Mouse (Mus musculus): ENCODE measurements around the gene Gpr18. TPM values are rescaled to one million over a fixed set of nuclear protein-coding genes. Genes with fewer than 3 reads are reported as not detected.

Gpr18 gene
- total RNA-seq, 1 experiment from 2014 or later: 31.4 TPM

GRCm38 (mm10) chr14:121929243-121929951, 13.8 kb upstream of the Gpr18 start:
- ATAC-seq (replicated peaks; ENCODE audit: insufficient number of reproducible peaks, low FRiP score, low TSS enrichment, poor library complexity, severe bottlenecking): peak; percentile 56

- 0 out of 2 replicates have a peak, but pooled peaks have one; percentile 12 for ATAC-seq (replicated peaks; ENCODE audit: insufficient number of reproducible peaks, low FRiP score, low TSS enrichment, poor library complexity, severe bottlenecking)
Observed at GRCm38 (mm10) chr14:121928375-121929137, 13.0 kb upstream of the Gpr18 start.

GRCm38 (mm10) chr14:121927451-121927850, 11.9 kb upstream of the Gpr18 start:
- ATAC-seq (replicated peaks; ENCODE audit: insufficient number of reproducible peaks, low FRiP score, low TSS enrichment, poor library complexity, severe bottlenecking): no peak

GRCm38 (mm10) chr14:121926901-121927300, 11.3 kb upstream of the Gpr18 start:
- ATAC-seq (replicated peaks; ENCODE audit: insufficient number of reproducible peaks, low FRiP score, low TSS enrichment, poor library complexity, severe bottlenecking): no peak

GRCm38 (mm10) chr14:121924876-121925275, 9.3 kb upstream of the Gpr18 start:
- no peak for ATAC-seq (replicated peaks; ENCODE audit: insufficient number of reproducible peaks, low FRiP score, low TSS enrichment, poor library complexity, severe bottlenecking)

- ATAC-seq (replicated peaks; ENCODE audit: insufficient number of reproducible peaks, low FRiP score, low TSS enrichment, poor library complexity, severe bottlenecking): no peak
Observed at GRCm38 (mm10) chr14:121922731-121923130, 7.2 kb upstream of the Gpr18 start.

GRCm38 (mm10) chr14:121922016-121922415, 6.4 kb upstream of the Gpr18 start:
- ATAC-seq (replicated peaks; ENCODE audit: insufficient number of reproducible peaks, low FRiP score, low TSS enrichment, poor library complexity, severe bottlenecking): no peak

GRCm38 (mm10) chr14:121920511-121921124, 5.0 kb upstream of the Gpr18 start:
- ATAC-seq (replicated peaks; ENCODE audit: insufficient number of reproducible peaks, low FRiP score, low TSS enrichment, poor library complexity, severe bottlenecking): no peak

- no peak for ATAC-seq (replicated peaks; ENCODE audit: insufficient number of reproducible peaks, low FRiP score, low TSS enrichment, poor library complexity, severe bottlenecking)
Observed at GRCm38 (mm10) chr14:121919752-121920151, 4.2 kb upstream of the Gpr18 start.

GRCm38 (mm10) chr14:121918266-121918665, 2.7 kb upstream of the Gpr18 start:
- ATAC-seq (replicated peaks; ENCODE audit: insufficient number of reproducible peaks, low FRiP score, low TSS enrichment, poor library complexity, severe bottlenecking): no peak

GRCm38 (mm10) chr14:121916311-121917094, 922 bp upstream of the Gpr18 start:
- ATAC-seq (replicated peaks; ENCODE audit: insufficient number of reproducible peaks, low FRiP score, low TSS enrichment, poor library complexity, severe bottlenecking): peak; percentile 59

GRCm38 (mm10) chr14:121915143-121915542, 438 bp downstream of the Gpr18 start:
- ATAC-seq (replicated peaks; ENCODE audit: insufficient number of reproducible peaks, low FRiP score, low TSS enrichment, poor library complexity, severe bottlenecking): no peak

- no peak; the same call in 1 of the 2 replicates for ATAC-seq (replicated peaks; ENCODE audit: insufficient number of reproducible peaks, low FRiP score, low TSS enrichment, poor library complexity, severe bottlenecking)
Observed at GRCm38 (mm10) chr14:121912501-121912900, 3.1 kb downstream of the Gpr18 start.

- ATAC-seq (replicated peaks; ENCODE audit: insufficient number of reproducible peaks, low FRiP score, low TSS enrichment, poor library complexity, severe bottlenecking): no peak
Observed at GRCm38 (mm10) chr14:121909868-121910267, 5.7 kb downstream of the Gpr18 start.

- peak; percentile 56 for ATAC-seq (replicated peaks; ENCODE audit: insufficient number of reproducible peaks, low FRiP score, low TSS enrichment, poor library complexity, severe bottlenecking)
Observed at GRCm38 (mm10) chr14:121906992-121907681, 8.4 kb downstream of the Gpr18 start.

GRCm38 (mm10) chr14:121906341-121906991, 9.1 kb downstream of the Gpr18 start:
- ATAC-seq (replicated peaks; ENCODE audit: insufficient number of reproducible peaks, low FRiP score, low TSS enrichment, poor library complexity, severe bottlenecking): peak; percentile 63

GRCm38 (mm10) chr14:121904754-121905153, 10.8 kb downstream of the Gpr18 start:
- no peak for ATAC-seq (replicated peaks; ENCODE audit: insufficient number of reproducible peaks, low FRiP score, low TSS enrichment, poor library complexity, severe bottlenecking)

- ATAC-seq (replicated peaks; ENCODE audit: insufficient number of reproducible peaks, low FRiP score, low TSS enrichment, poor library complexity, severe bottlenecking): no peak
Observed at GRCm38 (mm10) chr14:121903381-121903876, 12.2 kb downstream of the Gpr18 start.

Data from monocyte, adult 5-6 weeks (primary cell).